Mouse (Mus musculus): Measurements from ENCODE around the gene Pde4c.
A peak's percentile ranks its signal among the peaks of the same experiment; 100 is the strongest.

Pde4c gene

DNA sequence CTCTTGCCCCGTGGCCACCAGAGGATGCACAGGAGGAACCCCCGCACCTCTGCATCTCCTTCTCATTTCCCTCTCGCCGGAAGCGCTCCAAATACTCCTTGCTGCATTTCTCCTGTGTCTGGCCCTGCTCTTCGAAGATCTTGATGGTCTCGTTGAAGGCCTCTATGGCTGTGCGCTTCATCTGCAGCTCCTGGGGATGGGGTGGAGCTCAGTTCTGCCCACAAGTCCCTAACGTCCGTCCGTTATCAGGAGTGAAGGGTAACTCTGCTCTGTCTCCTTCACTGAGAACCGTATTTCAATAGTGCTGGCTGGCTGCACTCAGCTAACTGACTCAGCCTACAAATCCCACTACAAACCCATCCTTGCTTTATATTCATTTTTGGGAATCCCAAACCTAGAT lies 46.3 kb downstream of the Pde4c start:
- no peak for TF ChIP-seq GATA4 (IDR thresholded peaks at IDR 0.05; ENCODE audit: insufficient replicate concordance, low read length)

DNA sequence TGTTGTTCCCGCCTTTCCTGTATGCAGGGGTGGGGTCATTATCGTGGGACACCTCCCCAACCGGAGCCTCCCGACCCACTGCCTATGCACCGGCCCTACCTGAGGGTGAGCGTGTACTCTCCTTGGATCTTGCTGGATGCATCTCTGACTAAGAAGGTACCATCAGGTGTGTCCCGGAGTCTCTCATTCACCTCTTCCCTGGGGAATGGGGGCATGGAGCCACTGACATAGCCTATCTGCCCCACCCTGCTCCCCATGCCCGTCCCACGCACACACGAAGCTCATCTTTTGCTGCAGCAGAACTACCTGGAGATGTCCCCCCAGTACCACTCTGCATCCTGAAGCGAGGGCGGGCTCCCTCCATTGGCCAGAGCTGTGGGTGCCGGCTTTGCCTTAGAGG lies 47.2 kb downstream of the Pde4c start:
- no peak for TF ChIP-seq GATA4 (IDR thresholded peaks at IDR 0.05; ENCODE audit: insufficient replicate concordance, low read length)

DNA sequence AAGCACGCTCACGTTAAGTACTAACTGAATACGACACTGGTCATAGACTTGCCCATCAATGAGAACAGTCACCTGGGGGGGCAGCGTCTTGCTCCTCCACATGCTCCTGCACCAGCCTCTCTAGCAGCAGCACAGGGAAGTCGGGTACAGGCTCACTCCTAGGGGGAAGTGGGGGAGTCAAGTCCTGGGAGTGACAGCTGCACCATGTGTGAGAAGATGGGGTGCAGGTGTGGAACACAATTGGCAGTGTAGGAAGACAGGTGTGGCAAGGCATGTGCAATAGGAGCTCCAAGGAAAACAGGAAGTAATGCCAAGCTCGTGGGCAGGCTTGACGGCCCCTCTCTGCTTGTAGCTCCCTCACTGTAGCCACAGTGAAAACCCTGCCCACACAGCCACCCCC lies 47.7 kb downstream of the Pde4c start:
- no peak for TF ChIP-seq GATA4 (IDR thresholded peaks at IDR 0.05; ENCODE audit: insufficient replicate concordance, low read length)

DNA sequence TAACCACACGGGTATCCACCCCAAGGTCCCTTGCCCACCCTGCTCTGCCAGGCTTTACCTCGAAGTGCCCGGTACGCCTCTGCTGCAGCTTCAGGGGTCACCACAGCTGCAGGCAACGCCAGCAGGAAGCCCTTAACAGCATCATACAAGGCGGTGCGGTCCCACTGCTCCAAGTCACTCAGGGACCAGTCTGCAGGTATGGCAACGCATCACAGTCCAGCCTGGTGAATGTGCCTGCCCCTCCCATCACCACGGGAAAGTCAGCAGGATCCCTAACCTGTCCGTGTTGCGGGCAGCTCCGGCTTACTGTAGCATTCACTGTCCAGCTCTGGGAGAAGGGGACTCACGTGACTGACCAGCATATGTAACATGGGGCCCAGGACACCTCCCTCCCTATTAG lies 48.6 kb downstream of the Pde4c start:
- no peak for TF ChIP-seq GATA4 (IDR thresholded peaks at IDR 0.05; ENCODE audit: insufficient replicate concordance, low read length)

DNA sequence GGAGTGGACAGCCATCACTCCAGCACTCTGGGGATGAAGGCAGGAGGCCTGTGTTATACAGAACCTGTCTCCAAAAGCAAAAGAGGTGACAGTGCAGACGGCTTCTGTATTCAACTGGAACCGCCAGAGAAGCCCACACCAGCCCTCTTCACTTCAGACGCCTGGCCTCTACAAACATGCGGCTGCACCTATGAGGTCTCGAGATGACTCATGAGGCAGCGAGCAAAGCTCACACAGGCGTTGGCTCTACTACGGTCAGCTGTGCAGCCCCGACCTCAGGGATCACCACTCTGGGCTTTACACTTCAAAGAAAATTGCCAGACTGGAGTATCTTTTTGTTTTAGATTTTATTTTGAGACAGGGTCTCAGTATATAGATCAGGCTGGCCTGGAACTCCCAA lies 49.4 kb downstream of the Pde4c start:
- TF ChIP-seq GATA4 (IDR thresholded peaks at IDR 0.05; ENCODE audit: insufficient replicate concordance, low read length) = no peak

DNA sequence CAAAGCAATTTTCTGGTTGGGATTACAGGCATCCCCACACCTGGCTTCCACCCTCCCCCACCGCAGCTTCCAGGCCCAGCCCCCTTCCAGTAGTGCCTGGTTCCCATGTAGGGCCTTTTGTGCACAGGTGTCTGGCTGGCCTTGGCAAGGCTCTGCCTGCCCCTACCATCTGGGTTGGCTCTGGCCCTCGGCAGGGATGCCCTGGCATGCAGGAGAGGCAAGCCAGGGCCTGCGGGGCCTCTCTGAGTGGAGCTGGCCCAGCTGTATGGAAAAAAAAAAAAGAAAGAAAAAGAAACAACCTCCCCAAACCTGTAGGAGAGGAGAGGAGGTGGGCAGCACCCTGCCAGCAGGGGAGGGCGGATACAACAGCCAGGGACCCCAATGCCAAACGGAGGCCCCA lies 49.9 kb downstream of the Pde4c start:
- TF ChIP-seq GATA4 (IDR thresholded peaks at IDR 0.05; ENCODE audit: insufficient replicate concordance, low read length) = no peak

DNA sequence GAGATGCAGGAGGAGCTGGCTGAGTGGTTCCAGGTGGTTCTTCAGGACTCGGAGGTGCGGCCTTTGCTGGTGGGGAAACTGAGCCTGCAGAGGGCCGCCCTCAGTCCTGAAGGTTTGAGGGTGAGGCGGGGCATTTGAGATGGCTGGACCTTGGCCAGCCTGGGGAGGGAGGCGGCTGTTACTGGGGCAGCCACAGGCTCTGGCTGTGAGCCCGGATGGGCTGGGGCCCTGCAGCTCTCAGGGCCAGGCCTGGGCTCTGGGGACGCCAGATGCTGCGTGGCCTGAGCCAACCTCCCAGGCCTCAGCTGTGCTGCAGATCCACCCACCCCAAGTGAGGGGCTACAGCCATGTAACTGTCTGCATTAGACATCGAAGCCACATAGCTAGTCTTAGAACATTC lies 50.3 kb downstream of the Pde4c start:
- TF ChIP-seq GATA4 (IDR thresholded peaks at IDR 0.05; ENCODE audit: insufficient replicate concordance, low read length) = no peak

DNA sequence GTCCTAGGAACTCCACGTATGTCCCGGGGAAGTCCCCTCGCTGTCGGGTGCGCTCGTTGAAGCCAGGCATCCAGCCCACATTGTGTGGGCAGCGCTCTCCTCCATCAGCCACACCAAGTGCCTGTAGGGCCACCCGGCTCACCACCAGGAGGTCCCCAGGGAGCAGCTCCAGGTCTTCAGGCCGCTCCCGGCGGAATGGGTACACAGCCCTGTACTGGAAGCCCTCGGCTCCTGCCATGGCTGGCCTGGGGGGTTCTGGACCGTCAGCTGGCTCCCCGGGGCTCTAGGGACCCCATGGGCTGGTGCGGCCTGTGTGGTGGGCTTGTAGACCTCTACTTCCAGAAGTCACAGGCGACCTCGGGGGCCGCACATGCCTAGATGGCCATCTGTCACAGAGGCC lies 51.2 kb downstream of the Pde4c start:
- TF ChIP-seq GATA4 (IDR thresholded peaks at IDR 0.05; ENCODE audit: insufficient replicate concordance, low read length) = no peak

DNA sequence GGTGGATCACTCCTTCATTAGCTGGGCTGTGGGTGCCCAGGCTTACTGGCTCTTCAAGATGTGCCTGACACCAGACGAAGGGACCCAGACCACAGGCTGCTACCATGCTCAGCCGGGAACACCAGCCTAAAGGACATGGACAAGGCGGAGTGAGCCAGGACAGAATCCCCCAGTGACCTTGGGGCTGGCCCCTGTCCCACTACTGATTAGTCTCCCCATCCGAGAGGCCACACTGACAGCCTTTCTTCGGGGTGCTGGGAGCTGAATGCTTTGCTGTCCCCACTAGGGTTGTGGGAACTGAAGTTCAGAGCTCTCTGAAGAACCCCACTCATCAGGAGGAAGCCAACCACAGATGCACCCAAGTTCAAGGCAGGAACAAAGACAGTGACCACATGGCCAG lies 51.7 kb downstream of the Pde4c start:
- TF ChIP-seq GATA4 (IDR thresholded peaks at IDR 0.05; ENCODE audit: insufficient replicate concordance, low read length) = no peak

DNA sequence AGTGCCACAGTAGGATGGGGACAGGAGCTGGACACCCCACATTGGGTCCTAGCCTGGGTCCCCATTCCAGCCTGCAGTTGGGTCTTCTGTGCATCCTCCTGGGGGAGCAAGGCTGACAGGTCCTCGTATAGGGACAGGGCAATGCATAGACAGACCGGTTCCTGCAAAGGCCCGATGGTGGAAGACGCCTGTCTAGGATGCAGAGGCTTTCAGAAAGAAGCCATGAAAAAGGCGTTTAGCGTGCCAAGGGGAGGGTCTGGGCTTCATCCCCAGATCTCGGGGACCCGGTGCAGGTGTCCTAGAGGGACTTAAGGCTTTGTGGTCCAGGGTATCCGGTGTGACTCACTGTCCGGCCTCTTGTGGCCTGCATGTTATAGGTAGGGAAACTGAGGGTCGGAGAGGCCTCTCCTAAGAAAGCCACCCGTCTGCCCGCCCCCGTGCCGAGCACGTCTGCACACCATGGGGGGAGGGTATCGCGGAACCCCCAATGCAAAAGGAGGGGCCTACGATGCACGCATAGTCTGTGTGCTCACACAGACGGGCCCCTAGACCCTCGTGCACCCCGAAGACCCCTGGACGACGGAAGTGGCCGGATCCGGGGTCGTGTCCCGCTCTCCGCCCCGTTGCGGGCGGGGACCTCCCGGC lies 52.5 kb downstream of the Pde4c start:
- TF ChIP-seq GATA4 (IDR thresholded peaks at IDR 0.05; ENCODE audit: insufficient replicate concordance, low read length) = no peak

DNA sequence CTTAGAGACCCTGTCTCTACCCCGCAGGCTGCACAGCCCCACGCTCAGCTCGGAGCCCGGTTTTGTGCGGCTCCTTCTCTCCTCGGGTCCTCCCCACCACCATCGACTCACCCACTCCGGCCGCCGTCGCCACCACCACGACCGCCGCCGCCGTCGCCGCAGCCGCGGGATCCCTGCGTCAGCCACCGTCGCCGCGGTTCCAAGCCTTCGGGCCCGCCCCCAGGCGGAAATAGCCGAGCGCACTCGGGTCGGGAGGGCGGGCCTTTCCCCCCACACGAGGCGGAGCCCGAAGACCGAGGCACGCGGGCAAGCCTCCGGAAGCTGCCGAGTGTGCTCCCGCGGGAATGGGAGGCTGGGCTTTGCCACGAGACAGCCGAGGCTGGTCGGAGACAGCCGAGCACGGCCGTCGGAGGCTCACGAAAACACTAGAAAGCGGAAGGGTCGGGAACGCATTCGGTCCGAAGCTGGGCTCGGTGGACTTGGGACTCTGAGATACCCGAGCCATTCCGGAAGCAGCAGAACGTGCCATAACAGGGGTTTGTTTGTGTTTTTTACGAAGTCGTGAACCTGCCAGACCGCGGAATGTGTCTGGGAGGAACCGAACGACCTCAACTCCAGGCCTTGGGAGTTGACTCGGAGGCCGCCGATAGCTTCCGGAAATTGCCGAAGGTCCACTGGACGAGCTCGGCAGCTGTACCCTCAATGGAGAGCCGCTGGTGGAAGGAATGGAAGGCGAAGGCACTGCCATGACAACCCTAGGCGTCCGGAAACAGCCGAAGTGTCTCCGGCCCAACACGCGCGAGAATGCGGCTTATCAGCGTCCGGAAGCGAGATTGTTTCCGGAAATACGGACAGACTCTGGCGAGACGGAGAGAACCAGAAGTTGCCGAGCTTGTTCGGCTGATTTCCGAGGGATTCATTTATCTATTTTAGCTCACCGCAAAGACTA lies 53.2 kb downstream of the Pde4c start, which contains the start of gene Pik3r2:
Gene Pik3r2, minus strand, starts transcription at position 218 of the 949 bp plus-strand sequence.
- peak; percentile 99 for TF ChIP-seq GATA4 (IDR thresholded peaks at IDR 0.05; ENCODE audit: insufficient replicate concordance, low read length)

DNA sequence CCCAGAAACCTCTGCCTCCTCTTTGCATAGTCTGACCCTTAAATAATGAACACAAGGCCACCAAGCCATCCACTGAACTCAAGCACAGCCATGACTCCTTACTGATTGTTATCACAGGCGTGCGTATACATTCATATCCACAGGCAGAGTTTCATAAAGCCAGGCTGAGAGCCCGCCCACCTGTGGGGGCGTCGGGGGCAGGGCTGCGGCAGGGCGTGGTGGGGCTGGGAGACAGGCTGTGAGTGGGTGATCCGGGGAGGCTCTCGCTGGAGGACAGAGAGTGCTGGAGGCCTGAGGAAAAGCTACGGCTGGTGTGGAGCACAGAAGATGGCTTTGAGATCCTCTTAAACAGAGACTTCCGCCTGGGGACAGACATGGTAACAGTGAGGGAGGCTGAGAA lies 56.6 kb downstream of the Pde4c start:
- no peak for TF ChIP-seq GATA4 (IDR thresholded peaks at IDR 0.05; ENCODE audit: insufficient replicate concordance, low read length)

DNA sequence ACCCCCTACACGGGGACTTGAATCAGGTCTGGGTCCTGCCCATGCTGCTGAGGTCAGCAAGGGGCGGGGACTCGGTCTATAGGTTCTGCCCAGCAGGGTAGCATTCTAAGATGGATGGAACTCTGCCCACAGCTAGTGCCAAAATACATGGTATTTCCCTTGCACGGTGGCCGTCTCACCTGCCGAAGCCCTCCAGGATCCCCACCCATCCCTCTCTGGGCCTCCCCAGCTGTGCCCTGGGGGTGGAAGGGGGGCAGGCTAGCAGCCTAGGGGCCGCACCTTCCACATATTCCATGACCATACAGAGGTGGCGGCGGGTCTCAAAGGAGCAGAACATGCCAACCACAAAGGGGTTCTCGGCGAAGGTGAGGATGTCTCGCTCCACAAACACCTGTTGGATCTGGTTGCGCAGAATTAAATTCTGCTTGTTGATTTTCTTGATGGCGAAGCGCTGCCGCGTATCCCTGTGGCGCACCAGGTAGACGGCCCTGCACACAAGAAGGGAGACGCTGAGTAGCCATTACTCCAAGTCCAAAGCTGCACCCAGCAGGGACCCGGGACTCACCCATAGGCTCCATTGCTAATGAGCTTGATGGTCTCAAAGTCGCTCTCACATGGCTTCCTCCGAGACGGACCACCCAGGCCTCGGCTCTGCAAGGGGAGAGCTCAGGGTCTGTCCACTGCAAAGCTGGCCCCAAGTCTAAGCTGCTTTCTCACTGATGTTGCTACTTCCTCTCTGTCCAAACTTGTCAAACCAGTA lies 63.0 kb downstream of the Pde4c start:
- TF ChIP-seq GATA4 (IDR thresholded peaks at IDR 0.05; ENCODE audit: insufficient replicate concordance, low read length) = no peak

DNA sequence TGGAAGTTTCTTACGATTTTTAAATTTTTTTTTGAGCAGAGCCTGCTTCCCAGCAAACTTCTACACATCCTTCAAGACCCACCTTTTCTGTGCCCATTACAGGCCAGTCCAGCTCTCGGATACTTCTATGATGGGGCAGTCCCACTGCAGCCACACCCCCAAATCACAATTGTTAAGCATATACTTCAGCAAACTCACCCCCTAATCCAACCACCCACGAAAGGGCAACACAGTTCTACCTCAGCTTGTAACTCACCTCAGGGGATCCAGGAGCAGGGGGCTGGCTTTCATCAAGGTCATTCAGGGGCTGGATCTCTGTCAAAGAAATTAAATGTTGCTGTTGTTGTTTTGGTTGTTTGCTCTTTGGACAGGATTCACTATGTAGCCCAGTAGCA lies 63.5 kb downstream of the Pde4c start:
- TF ChIP-seq GATA4 (IDR thresholded peaks at IDR 0.05; ENCODE audit: insufficient replicate concordance, low read length) = no peak

DNA sequence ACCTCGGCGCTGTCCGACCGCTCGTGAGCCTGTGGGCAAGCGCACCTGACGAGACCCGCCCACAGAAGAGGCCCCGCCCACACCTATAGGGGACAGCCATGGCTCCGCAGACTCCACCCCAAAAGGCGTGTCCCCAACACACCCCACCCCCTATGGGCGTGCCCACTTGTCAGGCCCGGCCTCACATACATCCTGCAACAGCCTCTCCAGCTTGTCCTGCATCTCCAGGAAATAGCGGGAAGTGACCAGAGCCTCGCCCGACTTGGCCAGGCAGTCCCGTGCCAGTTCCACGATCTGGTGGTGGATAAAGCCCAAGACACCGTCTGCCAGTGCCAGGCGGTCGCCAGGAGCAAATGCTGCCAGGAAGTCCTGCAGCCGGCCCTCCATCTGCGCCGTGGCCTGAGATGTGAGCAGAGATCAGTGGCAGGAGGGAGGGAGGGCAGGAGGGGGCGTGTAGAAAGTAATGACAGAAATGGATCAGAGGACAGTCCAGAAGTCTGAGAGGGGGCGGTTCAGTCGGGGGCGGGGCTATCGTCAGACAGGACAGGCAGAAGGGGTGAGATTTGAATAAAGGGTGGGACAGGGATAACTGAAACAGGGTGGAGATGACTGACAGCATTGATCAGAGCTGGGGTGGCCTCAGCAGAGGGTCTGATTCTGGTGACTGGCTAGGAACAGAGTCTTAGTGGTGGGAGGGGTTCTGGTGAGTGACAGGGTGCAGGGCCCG lies 64.6 kb downstream of the Pde4c start:
- TF ChIP-seq GATA4 (IDR thresholded peaks at IDR 0.05; ENCODE audit: insufficient replicate concordance, low read length) = no peak
